Mouse (Mus musculus) lung, postnatal 4 days (tissue): ENCODE data around the gene Olfr46.
"Not testable (repeated sequence)": the region's sequence is repeated elsewhere in the genome, so short reads cannot be mapped to it uniquely, and the experiment has no call there.

Source experiments
- DNase-seq, 2 experiments: peaks; one replicate each; pipeline ENCODE4 v3.0.0; 2021

Gene Olfr46

GRCm38 (mm10) chr7:140600969-140601368 is at the start of gene Olfr46:
Gene Olfr46, plus strand, starts transcription at chr7:140601269.
- not testable (repeated sequence) for DNase-seq

GRCm38 (mm10) chr7:140567586-140567985 is 33.5 kb upstream of the Olfr46 start, which contains the start of gene Olfr538:
Gene Olfr538, plus strand, starts transcription at chr7:140567886.
- DNase-seq = no peak

- DNase-seq = not testable (repeated sequence)
Observed at GRCm38 (mm10) chr7:140628670-140629069, 27.6 kb downstream of the Olfr46 start, which contains the start of gene Olfr61. Gene Olfr61, plus strand, starts transcription at chr7:140628970.

DNA sequence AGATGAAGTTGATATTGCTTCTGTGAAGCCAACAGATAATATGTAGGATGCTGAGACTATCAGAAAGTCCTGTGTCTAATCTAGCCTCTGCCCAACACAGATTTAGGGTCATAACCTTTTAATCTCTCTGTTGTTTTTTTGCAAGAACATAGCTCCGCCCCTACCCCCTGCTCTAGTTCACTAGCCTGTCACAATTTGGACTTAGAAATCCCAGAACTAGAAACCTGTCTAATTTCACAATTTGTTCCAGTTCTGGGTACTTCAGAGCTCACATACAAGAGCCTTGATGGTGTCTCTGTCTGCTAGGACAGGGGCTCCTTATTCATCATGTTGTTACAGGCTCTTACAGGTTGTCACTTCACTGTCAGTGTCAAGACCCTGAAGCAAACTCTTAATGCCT is 29.5 kb downstream of the Olfr46 start:
- no peak for DNase-seq

GRCm38 (mm10) chr7:140646152-140646551 is 45.1 kb downstream of the Olfr46 start, which contains the start of gene Olfr53:
Gene Olfr53, plus strand, starts transcription at chr7:140646452.
- DNase-seq = no peak

DNA sequence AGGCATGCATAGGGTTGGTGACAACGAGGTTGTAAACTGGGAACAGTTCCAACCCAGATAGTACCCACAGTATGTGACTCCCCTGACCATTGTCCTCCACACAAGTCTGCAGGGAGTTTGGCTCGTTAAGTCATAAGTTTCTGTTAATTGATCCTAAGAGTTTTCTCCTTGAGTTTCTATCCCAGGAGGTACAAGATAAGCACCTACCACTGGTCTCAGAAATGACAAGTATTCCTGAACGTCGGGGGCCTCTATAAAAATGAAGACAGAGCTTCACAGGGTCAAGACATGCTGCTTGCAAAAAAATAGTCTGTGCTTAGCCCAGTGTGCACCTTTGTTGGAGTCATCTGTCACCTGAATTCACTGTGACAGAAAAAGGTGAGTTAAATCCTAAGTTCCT is 58.6 kb downstream of the Olfr46 start, which contains the start of gene Olfr539:
Gene Olfr539 (plus strand): TSS at position 301 of the 400 bp plus-strand sequence.
- DNase-seq = no peak
